ENCODE assay signal across 13 mouse cellular contexts in genomic region chr10:123268568-123268967, GRCm38 (mm10). TPM values are rescaled to one million over a fixed set of nuclear protein-coding genes. Genes with fewer than 3 reads are reported as not detected.
A peak's percentile ranks its signal among the peaks of the same experiment; 100 is the strongest.
DNase-seq lines count a peak whose midpoint lies in the region; ATAC-seq lines count a peak whose summit lies in the region.
"Had no signal": no experiment of that assay in that cellular context is flagged by ENCODE, and none has a peak within 500 bp of the region (broad histone marks: within the 10 kb centered on the region; RNA-seq: fewer than 3 reads in every experiment).

No protein-coding gene starts in this region.

- no peak overlapping the region for H3K4me2 ChIP-seq in forebrain, embryonic 14.5 days (ENCODE audit: low read length)
- H3K4me2 ChIP-seq in forebrain, embryonic 13.5 days: no peak overlapping the region
- H3K4me2 ChIP-seq in liver, embryonic 12.5 days: no peak overlapping the region
- H3K4me2 ChIP-seq in kidney, embryonic 15.5 days: no peak overlapping the region

- H3K9me3 ChIP-seq in forebrain, embryonic 14.5 days (replicated peaks; ENCODE audit: control insufficient read depth, low read length): no peaks in the 10 kb centered on the region
- no peaks in the 10 kb centered on the region for H3K9me3 ChIP-seq in forebrain, embryonic 13.5 days (replicated peaks)
- H3K9me3 ChIP-seq in liver, embryonic 12.5 days (replicated peaks): no peaks in the 10 kb centered on the region
- H3K9me3 ChIP-seq in kidney, embryonic 15.5 days (replicated peaks): no peaks in the 10 kb centered on the region

- H3K4me1 ChIP-seq in forebrain, embryonic 14.5 days (ENCODE audit: control insufficient read depth, insufficient read depth, low read length): no peaks in the 10 kb centered on the region
- H3K4me1 ChIP-seq in forebrain, embryonic 13.5 days: peaks cover 16% of the 10 kb centered on the region
- H3K4me1 ChIP-seq in liver, embryonic 12.5 days: no peaks in the 10 kb centered on the region
- peaks cover 18% of the 10 kb centered on the region for H3K4me1 ChIP-seq in kidney, embryonic 15.5 days

- no peak overlapping the region for H3K4me3 ChIP-seq in forebrain, embryonic 14.5 days (ENCODE audit: low read depth, low read length)
- H3K4me3 ChIP-seq in forebrain, embryonic 13.5 days: no peak overlapping the region
- no peak overlapping the region for H3K4me3 ChIP-seq in liver, embryonic 12.5 days
- no peak overlapping the region for H3K4me3 ChIP-seq in kidney, embryonic 15.5 days (replicated peaks)

- H3K27ac ChIP-seq in forebrain, embryonic 14.5 days (ENCODE audit: low read depth, low read length): no peak overlapping the region
- no peak overlapping the region for H3K27ac ChIP-seq in forebrain, embryonic 13.5 days
- H3K27ac ChIP-seq in liver, embryonic 12.5 days: no peak overlapping the region
- no peak overlapping the region for H3K27ac ChIP-seq in kidney, embryonic 15.5 days
- H3K27ac ChIP-seq: macrophage had no signal

- no peaks in the 10 kb centered on the region for H3K36me3 ChIP-seq in forebrain, embryonic 14.5 days (ENCODE audit: control insufficient read depth, insufficient read depth, low read length)
- no peaks in the 10 kb centered on the region for H3K36me3 ChIP-seq in forebrain, embryonic 13.5 days (ENCODE audit: poor library complexity, severe bottlenecking)
- H3K36me3 ChIP-seq in liver, embryonic 12.5 days: no peaks in the 10 kb centered on the region
- no peaks in the 10 kb centered on the region for H3K36me3 ChIP-seq in kidney, embryonic 15.5 days

- DNase-seq in forebrain, embryonic 14.5 days (ENCODE audit: low spot score): peak; percentile 41
- DNase-seq in right cerebral cortex, adult 18-20 months: peak; percentile 66
- no peak for DNase-seq in right cerebral cortex, postnatal 14 days
- DNase-seq in layer of hippocampus, postnatal 10 days (ENCODE audit: low spot score in 2 of 2): peak; percentile 15 to 21
- DNase-seq in kidney, adult 9 months: no peak
- DNase-seq: kidney, postnatal 25 days had no signal

- H3K9ac ChIP-seq in forebrain, embryonic 14.5 days (ENCODE audit: low read length): no peak overlapping the region
- no peak overlapping the region for H3K9ac ChIP-seq in forebrain, embryonic 13.5 days
- no peak overlapping the region for H3K9ac ChIP-seq in liver, embryonic 12.5 days
- H3K9ac ChIP-seq in kidney, embryonic 15.5 days: no peak overlapping the region

- no peak for ATAC-seq in forebrain, embryonic 14.5 days
- ATAC-seq in forebrain, embryonic 13.5 days: no peak
- ATAC-seq in liver, embryonic 12.5 days: no peak
- ATAC-seq in kidney, embryonic 15.5 days (replicated peaks; ENCODE audit: low FRiP score): no peak
- ATAC-seq: Patski had no signal

- H3K27me3 ChIP-seq in forebrain, embryonic 14.5 days (replicated peaks; ENCODE audit: control insufficient read depth, insufficient read depth, low read length): no peaks in the 10 kb centered on the region
- H3K27me3 ChIP-seq in forebrain, embryonic 13.5 days: peaks cover 19% of the 10 kb centered on the region
- H3K27me3 ChIP-seq in liver, embryonic 12.5 days (replicated peaks): peaks cover 41% of the 10 kb centered on the region
- peaks cover 32% of the 10 kb centered on the region for H3K27me3 ChIP-seq in kidney, embryonic 15.5 days

- WGBS in forebrain, embryonic 14.5 days: 50% methylated on average over 10 of the region's 10 CpGs
- 60% methylated on average over 10 of the region's 10 CpGs for WGBS in forebrain, embryonic 13.5 days
- whole genome bisulfite sequencing in liver, embryonic 12.5 days (ENCODE audit: insufficient replicate concordance): 61% methylated on average over 10 of the region's 10 CpGs
- WGBS in kidney, embryonic 15.5 days: 62% methylated on average over 10 of the region's 10 CpGs

RNA-seq across cellular contexts. Expression of gene Fam19a2, which starts 4.8 kb away (rescaled TPM):
- 21.4 and 31.4 TPM in 2 replicates for polyA plus RNA-seq in forebrain, embryonic 14.5 days (2014; fragmentation: Nextera tagmentation; extraction: Ambion mirVana)
- polyA plus RNA-seq in forebrain, embryonic 13.5 days (2015; fragmentation: Nextera tagmentation; extraction: Ambion mirVana): 10.9 and 18.1 TPM in 2 replicates
- 10 to 100 TPM; 49.0 to 52.0 TPM for total RNA-seq in layer of hippocampus, postnatal 10 days (2021)
- polyA plus RNA-seq in liver, embryonic 12.5 days (2016; fragmentation: Nextera tagmentation; extraction: Ambion mirVana): 0.57 and 0.68 TPM in 2 replicates
- polyA plus RNA-seq in kidney, embryonic 15.5 days (2015; fragmentation: Nextera tagmentation; extraction: Ambion mirVana): 4.4 and 4.5 TPM in 2 replicates
- total RNA-seq: hematopoietic stem cell, adult 5-6 weeks had no signal
- polyA plus RNA-seq: macrophage; spleen, adult 2 months had no signal

Comparison
In these comparisons a context has a peak if more than half of its experiments do, and no peak if none do; other contexts are left out.
1. DNase-seq: peak in forebrain, embryonic 14.5 days (single experiment), right cerebral cortex, adult 18-20 months (single experiment) and layer of hippocampus, postnatal 10 days (2 of 2); none in right cerebral cortex, postnatal 14 days (single experiment) and kidney, adult 9 months (single experiment).